Mouse (Mus musculus): ENCODE results near the gene Kcnn3. TPM values are rescaled to one million over a fixed set of nuclear protein-coding genes. Genes with fewer than 3 reads are reported as not detected.

The Kcnn3 gene
- polyA plus RNA-seq (2016; fragmentation: Nextera tagmentation; extraction: Ambion mirVana) = 1.6 and 1.9 TPM in 2 replicates

GRCm38 (mm10) chr3:89519894-89520293, at the start of gene Kcnn3:
Gene Kcnn3, plus strand, starts transcription at chr3:89520164.
- H3K27ac ChIP-seq = no peak within 1 kb of the TSS
- no peaks in the 10 kb centered on the region for H3K36me3 ChIP-seq
- peak within 1 kb of the TSS; percentile 45 for H3K4me3 ChIP-seq (replicated peaks)
- H3K4me1 ChIP-seq (replicated peaks) = peaks cover 32% of the 10 kb centered on the region
- peaks cover 46% of the 10 kb centered on the region for H3K27me3 ChIP-seq
- H3K9ac ChIP-seq (replicated peaks) = peak within 1 kb of the TSS; percentile 59
- peak within 1 kb of the TSS; percentile 95 for H3K4me2 ChIP-seq
- ATAC-seq (ENCODE audit: insufficient number of reproducible peaks, insufficient read depth, low FRiP score, low TSS enrichment, low read depth) = peak; percentile 78
- H3K9me3 ChIP-seq = peaks cover 8% of the 10 kb centered on the region; the same call in 1 of the 2 replicates
- WGBS = under 1% methylated on average over 15 of the region's 15 CpGs

GRCm38 (mm10) chr3:89472280-89472679, 47.7 kb upstream of the Kcnn3 start:
- Histone ChIP-seq H3K9me3 (no peaks in the 10 kb centered on the region), H3K4me1 (replicated peaks) (no peaks in the 10 kb centered on the region), H3K4me3 (replicated peaks) (no peak overlapping the region), H3K36me3 (peaks cover 28% of the 10 kb centered on the region; the same call in 1 of the 2 replicates), H3K9ac (replicated peaks) (no peak overlapping the region), H3K27me3 (no peaks in the 10 kb centered on the region), H3K27ac (no peak overlapping the region), H3K4me2 (no peak overlapping the region)
- WGBS = 84% methylated on average over 7 of the region's 7 CpGs
- no peak for ATAC-seq (ENCODE audit: insufficient number of reproducible peaks, insufficient read depth, low FRiP score, low TSS enrichment, low read depth)

GRCm38 (mm10) chr3:89473838-89474237, 46.1 kb upstream of the Kcnn3 start:
- 76% methylated on average over 6 of the region's 6 CpGs for WGBS
- ATAC-seq (ENCODE audit: insufficient number of reproducible peaks, insufficient read depth, low FRiP score, low TSS enrichment, low read depth) = no peak
- H3K27ac ChIP-seq = no peak overlapping the region
- no peaks in the 10 kb centered on the region for H3K4me1 ChIP-seq (replicated peaks)
- no peak overlapping the region for H3K9ac ChIP-seq (replicated peaks)
- no peaks in the 10 kb centered on the region for H3K27me3 ChIP-seq
- no peak overlapping the region for H3K4me2 ChIP-seq
- peaks cover 12% of the 10 kb centered on the region; the same call in 1 of the 2 replicates for H3K36me3 ChIP-seq
- H3K9me3 ChIP-seq = no peaks in the 10 kb centered on the region
- H3K4me3 ChIP-seq (replicated peaks) = no peak overlapping the region

- Histone ChIP-seq H3K27ac (no peak overlapping the region), H3K4me3 (replicated peaks) (no peak overlapping the region), H3K9me3 (no peaks in the 10 kb centered on the region), H3K4me2 (no peak overlapping the region), H3K4me1 (replicated peaks) (no peaks in the 10 kb centered on the region), H3K9ac (replicated peaks) (no peak overlapping the region), H3K27me3 (no peaks in the 10 kb centered on the region), H3K36me3 (no peaks in the 10 kb centered on the region)
- no peak for ATAC-seq (ENCODE audit: insufficient number of reproducible peaks, insufficient read depth, low FRiP score, low TSS enrichment, low read depth)
- WGBS = 75% methylated on average over 6 of the region's 6 CpGs
Observed at GRCm38 (mm10) chr3:89479055-89479454, 40.9 kb upstream of the Kcnn3 start.

GRCm38 (mm10) chr3:89481488-89481887, 38.5 kb upstream of the Kcnn3 start:
- Histone ChIP-seq H3K4me1 (replicated peaks) (no peaks in the 10 kb centered on the region), H3K36me3 (no peaks in the 10 kb centered on the region), H3K4me3 (replicated peaks) (no peak overlapping the region), H3K4me2 (no peak overlapping the region), H3K27ac (no peak overlapping the region), H3K9me3 (no peaks in the 10 kb centered on the region), H3K27me3 (0 out of 2 replicates have a peak, but pooled peaks cover 7% of the 10 kb centered on the region), H3K9ac (replicated peaks) (no peak overlapping the region)
- ATAC-seq (ENCODE audit: insufficient number of reproducible peaks, insufficient read depth, low FRiP score, low TSS enrichment, low read depth) = no peak
- 40% methylated on average over 2 of the region's 2 CpGs for WGBS

GRCm38 (mm10) chr3:89482249-89482648, 37.7 kb upstream of the Kcnn3 start:
- WGBS = 87% methylated on average over 5 of the region's 5 CpGs
- Histone ChIP-seq H3K36me3 (no peaks in the 10 kb centered on the region), H3K9me3 (no peaks in the 10 kb centered on the region), H3K4me1 (replicated peaks) (no peaks in the 10 kb centered on the region), H3K9ac (replicated peaks) (no peak overlapping the region), H3K27me3 (peaks cover 12% of the 10 kb centered on the region), H3K27ac (no peak overlapping the region), H3K4me3 (replicated peaks) (no peak overlapping the region), H3K4me2 (no peak overlapping the region)
- no peak for ATAC-seq (ENCODE audit: insufficient number of reproducible peaks, insufficient read depth, low FRiP score, low TSS enrichment, low read depth)

GRCm38 (mm10) chr3:89484766-89485524, 35.0 kb upstream of the Kcnn3 start:
- no peaks in the 10 kb centered on the region for H3K9me3 ChIP-seq
- peak overlapping the region; percentile 45 for H3K4me2 ChIP-seq
- H3K4me3 ChIP-seq (replicated peaks) = peak overlapping the region; percentile 16; the same call in 1 of the 2 replicates
- ATAC-seq (ENCODE audit: insufficient number of reproducible peaks, insufficient read depth, low FRiP score, low TSS enrichment, low read depth) = peak; percentile 76; the same call in 1 of the 2 replicates
- H3K27ac ChIP-seq = no peak overlapping the region
- no peak overlapping the region for H3K9ac ChIP-seq (replicated peaks)
- peaks cover 18% of the 10 kb centered on the region for H3K27me3 ChIP-seq
- no peaks in the 10 kb centered on the region for H3K4me1 ChIP-seq (replicated peaks)
- 19% methylated on average over 24 of the region's 24 CpGs for WGBS
- no peaks in the 10 kb centered on the region for H3K36me3 ChIP-seq

GRCm38 (mm10) chr3:89486111-89486510, 33.9 kb upstream of the Kcnn3 start:
- Histone ChIP-seq H3K9ac (replicated peaks) (no peak overlapping the region), H3K36me3 (no peaks in the 10 kb centered on the region), H3K27me3 (peaks cover 18% of the 10 kb centered on the region), H3K4me1 (replicated peaks) (no peaks in the 10 kb centered on the region; the same call in 1 of the 2 replicates), H3K9me3 (no peaks in the 10 kb centered on the region), H3K4me3 (replicated peaks) (no peak overlapping the region), H3K27ac (no peak overlapping the region), H3K4me2 (no peak overlapping the region)
- ATAC-seq (ENCODE audit: insufficient number of reproducible peaks, insufficient read depth, low FRiP score, low TSS enrichment, low read depth) = no peak
- 86% methylated on average over 8 of the region's 8 CpGs for WGBS

- H3K27ac ChIP-seq = no peak overlapping the region
- peaks cover 1% of the 10 kb centered on the region; the same call in 1 of the 2 replicates for H3K4me1 ChIP-seq (replicated peaks)
- no peak overlapping the region for H3K4me3 ChIP-seq (replicated peaks)
- H3K36me3 ChIP-seq = no peaks in the 10 kb centered on the region
- no peak overlapping the region for H3K4me2 ChIP-seq
- no peaks in the 10 kb centered on the region for H3K9me3 ChIP-seq
- H3K9ac ChIP-seq (replicated peaks) = no peak overlapping the region
- peaks cover 18% of the 10 kb centered on the region for H3K27me3 ChIP-seq
- 70% methylated on average over 20 of the region's 20 CpGs for WGBS
- no peak for ATAC-seq (ENCODE audit: insufficient number of reproducible peaks, insufficient read depth, low FRiP score, low TSS enrichment, low read depth)
Observed at GRCm38 (mm10) chr3:89486916-89487702, 32.9 kb upstream of the Kcnn3 start.

- Histone ChIP-seq H3K9ac (replicated peaks) (no peak overlapping the region), H3K36me3 (no peaks in the 10 kb centered on the region), H3K4me2 (no peak overlapping the region), H3K9me3 (no peaks in the 10 kb centered on the region), H3K27me3 (peaks cover 12% of the 10 kb centered on the region), H3K4me3 (replicated peaks) (no peak overlapping the region), H3K27ac (no peak overlapping the region), H3K4me1 (replicated peaks) (peaks cover 18% of the 10 kb centered on the region)
- 83% methylated on average over 3 of the region's 3 CpGs for WGBS
- ATAC-seq (ENCODE audit: insufficient number of reproducible peaks, insufficient read depth, low FRiP score, low TSS enrichment, low read depth) = no peak
Observed at GRCm38 (mm10) chr3:89490790-89491189, 29.2 kb upstream of the Kcnn3 start.

GRCm38 (mm10) chr3:89491559-89491958, 28.4 kb upstream of the Kcnn3 start:
- Histone ChIP-seq H3K4me1 (replicated peaks) (peaks cover 18% of the 10 kb centered on the region), H3K27me3 (peaks cover 12% of the 10 kb centered on the region), H3K27ac (no peak overlapping the region), H3K36me3 (no peaks in the 10 kb centered on the region), H3K4me3 (replicated peaks) (no peak overlapping the region), H3K9ac (replicated peaks) (no peak overlapping the region), H3K9me3 (no peaks in the 10 kb centered on the region), H3K4me2 (no peak overlapping the region)
- 88% methylated on average over 5 of the region's 5 CpGs for WGBS
- ATAC-seq (ENCODE audit: insufficient number of reproducible peaks, insufficient read depth, low FRiP score, low TSS enrichment, low read depth) = no peak
